Mouse (Mus musculus) testis, adult 2 months (tissue): ENCODE measurements around the gene G430095P16Rik. TPM values are rescaled to one million over a fixed set of nuclear protein-coding genes. Genes with fewer than 3 reads are reported as not detected.

Experiments
- H3K27ac ChIP-seq: fragments of 200-500 bp; 2 replicates; pipeline ENCODE4 v1.5.1; 2012; ENCODE audit warnings: low read depth, low read length; ENCODE audit not compliant: control insufficient read depth, insufficient read depth
- H3K27me3 ChIP-seq: fragments of 200-500 bp; 2 replicates; pipeline ENCODE4 v1.6.1; 2012; ENCODE audit warnings: mild to moderate bottlenecking, low read length, moderate library complexity; ENCODE audit not compliant: control insufficient read depth, insufficient read depth
- H3K36me3 ChIP-seq: fragments of 200-500 bp; 2 replicates; pipeline ENCODE4 v1.6.1; 2012; ENCODE audit warnings: mild to moderate bottlenecking, low read length; ENCODE audit not compliant: control insufficient read depth, insufficient read depth
- H3K4me1 ChIP-seq: fragments of 200-500 bp; 2 replicates; pipeline ENCODE4 v1.6.1; 2012; ENCODE audit warnings: low read length; ENCODE audit not compliant: control insufficient read depth, insufficient read depth
- H3K4me3 ChIP-seq: fragments of 200-500 bp; 2 replicates; pipeline ENCODE4 v1.5.1; 2012; ENCODE audit warnings: low read depth, mild to moderate bottlenecking, low read length, moderate library complexity, mixed read lengths; ENCODE audit not compliant: control insufficient read depth
- CTCF ChIP-seq: fragments of 200-500 bp; IDR thresholded peaks from 2 replicates; pipeline ENCODE4 v1.5.1; 2012; ENCODE audit warnings: low read depth, mild to moderate bottlenecking, inconsistent platforms, low read length, moderate library complexity; ENCODE audit not compliant: control insufficient read depth, insufficient read depth, insufficient replicate concordance
- POLR2A ChIP-seq: fragments of 200-500 bp; IDR thresholded peaks from 2 replicates; pipeline ENCODE4 v1.6.1; 2012; ENCODE audit warnings: low read depth, mild to moderate bottlenecking, inconsistent platforms, low read length, moderate library complexity; ENCODE audit not compliant: control insufficient read depth
- polyA plus RNA-seq: library from polyadenylated mRNA; depleted of rRNA; stranded (reverse); fragments of >200 nt; gene quantifications from 2 replicates; pipeline ENCODE4 v1.2.3, GENCODE M21; 2012

G430095P16Rik gene
- polyA plus RNA-seq, 1 experiment: 0.32 TPM

DNA sequence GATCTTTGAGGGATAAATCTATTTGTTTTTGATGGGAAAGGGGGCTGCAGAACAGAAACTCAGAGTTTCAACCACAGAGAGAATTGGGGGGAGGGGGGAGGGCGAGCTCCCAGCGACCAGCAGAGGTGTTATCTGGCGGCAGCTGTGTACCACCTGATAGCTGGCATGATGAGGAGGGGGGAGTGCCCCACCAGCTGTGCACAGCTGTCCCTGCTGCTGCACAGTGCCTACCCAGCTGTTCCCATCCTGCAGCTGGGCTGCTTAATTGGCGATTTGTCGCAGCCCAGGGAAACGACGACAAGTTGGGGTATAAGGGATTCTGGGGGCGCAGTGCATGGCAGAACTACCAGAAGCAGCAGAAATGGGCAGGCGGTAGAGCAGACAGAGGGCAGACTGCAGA is 1.9 kb downstream of the G430095P16Rik start:
- Histone ChIP-seq H3K4me1 (peaks cover 9% of the 10 kb centered on the region), H3K27ac (no peak overlapping the region)

GRCm38 (mm10) chr8:84725246-84725940 is 2.6 kb downstream of the G430095P16Rik start:
- no peaks in the 10 kb centered on the region for H3K36me3 ChIP-seq
- no peaks in the 10 kb centered on the region for H3K27me3 ChIP-seq
- H3K27ac ChIP-seq: 0 out of 2 replicates have a peak overlapping the region, but pooled peaks have one; percentile 27
- H3K4me3 ChIP-seq: no peak overlapping the region
- peaks cover 10% of the 10 kb centered on the region for H3K4me1 ChIP-seq
- TF ChIP-seq POLR2A (no peak), CTCF (no peak)

More for the DNA sequence above, 1.9 kb downstream of the G430095P16Rik start:
- H3K4me3 ChIP-seq: no peak overlapping the region
- H3K36me3 ChIP-seq: no peaks in the 10 kb centered on the region
- no peaks in the 10 kb centered on the region for H3K27me3 ChIP-seq
- TF ChIP-seq CTCF: no peak
- no peak for TF ChIP-seq POLR2A

GRCm38 (mm10) chr8:84725941-84726259 is 3.1 kb downstream of the G430095P16Rik start:
- Histone ChIP-seq H3K4me1 (peaks cover 13% of the 10 kb centered on the region), H3K27ac (0 out of 2 replicates have a peak overlapping the region, but pooled peaks have one; percentile 27), H3K4me3 (no peak overlapping the region), H3K27me3 (no peaks in the 10 kb centered on the region), H3K36me3 (no peaks in the 10 kb centered on the region)
- 0 out of 2 replicates have a peak, but pooled peaks have one; percentile 32 for TF ChIP-seq CTCF
- TF ChIP-seq POLR2A: no peak

- TF ChIP-seq POLR2A (no peak), CTCF (no peak)
- Histone ChIP-seq H3K36me3 (no peaks in the 10 kb centered on the region), H3K4me3 (no peak overlapping the region), H3K4me1 (peaks cover 12% of the 10 kb centered on the region), H3K27me3 (no peaks in the 10 kb centered on the region), H3K27ac (no peak overlapping the region)
These were observed 5.7 kb downstream of the G430095P16Rik start for GRCm38 (mm10) chr8:84728474-84728873.

GRCm38 (mm10) chr8:84729921-84730362 is 7.1 kb downstream of the G430095P16Rik start:
- TF ChIP-seq POLR2A (no peak), CTCF (no peak)
- Histone ChIP-seq H3K27me3 (no peaks in the 10 kb centered on the region), H3K4me1 (peaks cover 10% of the 10 kb centered on the region), H3K36me3 (no peaks in the 10 kb centered on the region), H3K27ac (no peak overlapping the region; the same call in 1 of the 2 replicates), H3K4me3 (peak overlapping the region; percentile 59)

- Histone ChIP-seq H3K4me3 (peak overlapping the region; percentile 59), H3K4me1 (peaks cover 10% of the 10 kb centered on the region)
These were observed 7.9 kb downstream of the G430095P16Rik start for GRCm38 (mm10) chr8:84730541-84731370.

More at GRCm38 (mm10) chr8:84730541-84731370, 7.9 kb downstream of the G430095P16Rik start:
- Histone ChIP-seq H3K36me3 (no peaks in the 10 kb centered on the region), H3K27ac (peak overlapping the region; percentile 24; the same call in 1 of the 2 replicates), H3K27me3 (no peaks in the 10 kb centered on the region)
- TF ChIP-seq CTCF (no peak), POLR2A (no peak)
